Mouse (Mus musculus): Measurements from ENCODE around the gene Lcn4.

Lcn4 gene

DNA sequence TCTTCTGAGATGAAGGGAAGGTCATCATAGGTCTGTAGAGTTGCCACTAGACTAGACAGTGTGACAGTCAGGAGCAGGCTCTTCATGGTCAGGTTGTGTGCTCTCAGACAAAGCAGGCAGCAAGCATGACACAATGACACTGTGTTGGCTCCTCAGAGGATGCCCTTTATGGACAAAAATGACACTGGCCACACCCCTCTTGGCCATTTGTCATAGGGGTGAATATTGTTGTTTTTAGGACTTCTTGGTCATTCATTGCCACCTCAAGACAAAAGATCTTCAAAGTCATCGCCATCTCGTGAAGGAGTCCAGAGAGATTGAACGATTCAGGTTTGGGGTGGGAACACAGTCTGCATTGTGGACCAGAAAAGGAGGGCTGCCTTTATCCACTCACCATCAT is at the start of gene Lcn4:
Gene Lcn4, minus strand, starts transcription at position 101 of the 400 bp plus-strand sequence.
- in situ Hi-C loops (cut with MboI; ENCODE audit: unreplicated experiment in 2 of 2): loop anchor here in 1 of 2 experiments (25.0 kb wide), 1 partner anchor 766 kb away; the partner anchor contains the start of genes Brd3os and Vav2

GRCm38 (mm10) chr2:26686171-26686675 is 15.1 kb upstream of the Lcn4 start:
- in situ Hi-C loops (cut with MboI; ENCODE audit: unreplicated experiment in 2 of 2): no loop called here

GRCm38 (mm10) chr2:26668746-26669145 is 2.3 kb downstream of the Lcn4 start:
- in situ Hi-C loops (cut with MboI; ENCODE audit: unreplicated experiment in 2 of 2): loop anchor here in 1 of 2 experiments (25.0 kb wide), 1 partner anchor 769 kb away; the partner anchor contains the start of genes Brd3os and Vav2

DNA sequence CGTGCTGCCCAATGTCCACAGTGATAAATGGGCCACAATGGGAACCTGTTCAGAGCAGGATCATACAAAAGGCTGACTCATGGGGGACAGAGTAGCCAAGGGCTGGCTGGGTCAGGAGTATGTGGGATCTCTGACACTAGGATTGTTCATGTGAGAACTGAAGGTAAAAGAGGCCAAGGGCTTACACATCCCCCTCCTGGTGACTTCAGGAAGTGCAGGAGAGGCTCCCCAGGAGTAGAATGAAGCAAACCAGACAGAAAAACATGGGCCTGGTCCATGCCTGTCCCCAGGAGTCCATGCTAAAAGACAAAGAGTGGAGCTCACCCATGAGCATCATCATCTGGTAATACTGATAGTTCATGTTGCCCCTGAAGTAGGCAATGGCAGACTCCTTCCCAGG is 7.5 kb downstream of the Lcn4 start:
- in situ Hi-C loops (cut with MboI; ENCODE audit: unreplicated experiment in 2 of 2): loop anchor here in 1 of 2 experiments (25.0 kb wide), 1 partner anchor 774 kb away; the partner anchor contains the start of genes Brd3os and Vav2

DNA sequence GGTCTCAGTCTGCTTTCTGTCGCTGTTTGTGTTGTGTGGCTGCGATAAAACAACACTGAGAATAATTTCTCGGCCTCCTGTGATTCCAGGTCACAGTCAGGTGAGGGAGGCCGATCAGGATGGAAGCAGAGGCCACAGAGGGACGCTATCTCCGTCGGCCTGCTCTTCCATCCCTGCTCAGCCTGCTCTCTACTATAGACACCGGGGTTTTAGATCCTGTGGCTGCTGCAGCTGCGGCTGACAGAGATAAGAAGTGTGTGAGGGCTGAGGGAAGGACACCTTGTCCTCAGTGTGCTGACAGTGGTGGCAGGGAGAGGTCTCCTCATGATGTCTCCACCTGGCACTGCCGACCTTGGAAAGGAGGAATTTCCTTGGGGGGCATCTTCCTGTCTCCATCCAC is 8.0 kb downstream of the Lcn4 start:
- in situ Hi-C loops (cut with MboI; ENCODE audit: unreplicated experiment in 2 of 2): loop anchor here in 1 of 2 experiments (25.0 kb wide), 1 partner anchor 774 kb away; the partner anchor contains the start of genes Brd3os and Vav2

GRCm38 (mm10) chr2:26662509-26662882 is 8.6 kb downstream of the Lcn4 start:
- in situ Hi-C loops (cut with MboI; ENCODE audit: unreplicated experiment in 2 of 2): loop anchor here in 1 of 2 experiments (25.0 kb wide), 1 partner anchor 775 kb away; the partner anchor contains the start of genes Brd3os and Vav2

- in situ Hi-C loops (cut with MboI; ENCODE audit: unreplicated experiment in 2 of 2): loop anchor here in 1 of 2 experiments (25.0 kb wide), 1 partner anchor 775 kb away; the partner anchor contains the start of genes Brd3os and Vav2
Measured at GRCm38 (mm10) chr2:26661768-26662508, 9.1 kb downstream of the Lcn4 start.

- in situ Hi-C loops (cut with MboI; ENCODE audit: unreplicated experiment in 2 of 2): loop anchor here in 1 of 2 experiments (25.0 kb wide), 1 partner anchor 776 kb away; the partner anchor contains the start of genes Brd3os and Vav2
Measured at GRCm38 (mm10) chr2:26661143-26661752, 9.8 kb downstream of the Lcn4 start.

GRCm38 (mm10) chr2:26657426-26657825 is 13.7 kb downstream of the Lcn4 start:
- in situ Hi-C loops (cut with MboI; ENCODE audit: unreplicated experiment in 2 of 2): loop anchor here in 1 of 2 experiments (10.0 to 25.0 kb wide), 2 partner anchors 237 to 780 kb away; partner anchors contain the start of genes Brd3os and Vav2

GRCm38 (mm10) chr2:26654687-26655086 is 16.4 kb downstream of the Lcn4 start:
- in situ Hi-C loops (cut with MboI; ENCODE audit: unreplicated experiment in 2 of 2): loop anchor here in 1 of 2 experiments (5.0 to 25.0 kb wide), 3 partner anchors 240 to 783 kb away; partner anchors contain the start of genes Brd3os and Vav2

DNA sequence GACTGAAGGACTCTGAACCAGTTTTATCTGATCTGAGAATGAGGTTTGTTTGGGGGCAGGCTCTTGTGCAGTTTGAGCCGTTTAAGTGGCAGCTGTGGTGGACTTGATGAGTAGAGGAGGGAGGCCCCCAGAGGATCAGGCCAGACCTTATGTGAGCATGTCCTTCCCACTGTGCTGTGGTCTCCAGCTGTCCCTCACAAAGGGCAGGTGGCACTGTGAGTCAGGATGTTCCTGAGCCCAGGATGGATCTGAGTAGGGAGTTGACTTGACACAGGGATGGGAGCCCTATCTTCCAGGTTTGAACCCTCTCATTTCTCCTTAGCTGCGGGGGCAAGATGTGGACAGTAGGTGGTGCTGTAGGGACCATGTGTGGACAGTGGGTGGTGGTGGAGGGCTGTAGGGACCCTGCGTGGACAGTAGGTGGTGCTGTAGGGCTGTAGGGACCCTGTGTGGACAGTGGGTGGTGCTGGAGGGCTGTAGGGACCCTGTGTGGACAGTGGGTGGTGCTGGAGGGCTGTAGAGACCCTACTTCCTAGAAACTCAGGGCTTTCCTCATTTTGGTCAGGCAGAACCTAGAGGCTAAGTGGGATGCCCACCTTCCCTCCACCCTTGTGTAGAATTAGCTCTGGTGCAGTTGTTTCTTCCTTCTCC is 24.3 kb downstream of the Lcn4 start:
- in situ Hi-C loops (cut with MboI; ENCODE audit: unreplicated experiment in 2 of 2): loop anchor here (5.0 kb wide), 2 partner anchors 391 to 591 kb away; no protein-coding TSS in a partner anchor

- in situ Hi-C loops (cut with MboI; ENCODE audit: unreplicated experiment in 2 of 2): loop anchor here in 1 of 2 experiments (5.0 kb wide), 1 partner anchor 263 kb away; no protein-coding TSS in a partner anchor
Measured at GRCm38 (mm10) chr2:26643942-26644341, 27.1 kb downstream of the Lcn4 start.

DNA sequence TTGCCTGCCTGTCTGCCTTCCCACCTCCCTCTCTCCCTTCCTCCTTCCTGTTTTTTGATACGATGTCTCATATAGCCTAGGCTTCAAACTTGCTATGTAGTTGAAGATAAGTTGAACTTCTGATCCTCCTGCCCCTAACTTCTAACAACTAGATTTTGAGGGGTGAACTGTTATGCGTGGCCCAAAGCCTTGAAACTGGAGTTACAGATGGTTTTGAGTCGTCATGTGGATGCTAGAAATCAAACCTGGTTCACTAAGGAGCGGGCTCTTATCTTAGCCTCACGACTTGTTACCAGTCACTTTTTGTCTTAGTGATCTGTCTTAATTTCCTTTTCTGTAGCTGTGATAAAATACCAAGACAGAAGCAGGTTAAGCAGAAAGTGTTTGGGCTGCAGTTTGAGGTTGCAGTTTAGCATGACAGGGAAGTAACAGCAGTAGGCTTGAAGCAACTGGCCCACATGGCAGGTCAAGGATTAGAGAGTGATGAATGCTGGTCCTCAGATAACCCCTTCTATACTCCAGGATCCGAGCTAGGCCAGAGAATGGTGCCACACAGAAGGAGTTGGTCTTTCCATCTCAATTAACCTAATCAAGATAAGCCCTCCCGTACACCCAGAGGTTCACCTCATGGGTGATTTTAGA is 30.0 kb downstream of the Lcn4 start:
- in situ Hi-C loops (cut with MboI; ENCODE audit: unreplicated experiment in 2 of 2): loop anchor here in 1 of 2 experiments (5.0 kb wide), 1 partner anchor 266 kb away; no protein-coding TSS in a partner anchor

GRCm38 (mm10) chr2:26639838-26640830 is 30.9 kb downstream of the Lcn4 start:
- in situ Hi-C loops (cut with MboI; ENCODE audit: unreplicated experiment in 2 of 2): loop anchor here (5.0 kb wide), 2 partner anchors 43 to 267 kb away; no protein-coding TSS in a partner anchor

GRCm38 (mm10) chr2:26639083-26639482 is 32.0 kb downstream of the Lcn4 start:
- in situ Hi-C loops (cut with MboI; ENCODE audit: unreplicated experiment in 2 of 2): loop anchor here (5.0 kb wide), 1 partner anchor 42 kb away; no protein-coding TSS in a partner anchor

DNA sequence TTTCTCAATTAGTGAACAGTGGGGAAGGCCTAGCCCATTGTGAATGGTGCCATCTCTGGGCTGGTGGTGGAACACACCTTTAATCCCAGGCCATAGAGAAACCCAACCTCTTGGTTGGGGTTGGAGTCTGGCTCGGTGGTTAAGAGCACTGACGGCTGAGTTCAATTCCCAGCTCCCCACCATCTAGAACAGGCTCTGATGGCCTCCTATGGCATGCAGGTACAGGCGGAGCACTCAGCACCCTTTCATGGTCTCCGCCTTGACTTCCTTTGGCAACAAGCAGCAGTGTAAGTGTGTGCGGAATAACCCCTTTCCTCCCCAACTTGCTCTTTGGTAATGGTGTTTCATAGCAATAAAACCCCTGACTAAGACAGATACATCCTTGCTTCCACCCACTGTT is 32.5 kb downstream of the Lcn4 start:
- in situ Hi-C loops (cut with MboI; ENCODE audit: unreplicated experiment in 2 of 2): loop anchor here (5.0 kb wide), 1 partner anchor 41 kb away; no protein-coding TSS in a partner anchor

- in situ Hi-C loops (cut with MboI; ENCODE audit: unreplicated experiment in 2 of 2): loop anchor here (5.0 kb wide), 1 partner anchor 41 kb away; no protein-coding TSS in a partner anchor
Measured at GRCm38 (mm10) chr2:26638039-26638438, 33.0 kb downstream of the Lcn4 start.

- in situ Hi-C loops (cut with MboI; ENCODE audit: unreplicated experiment in 2 of 2): loop anchor here (5.0 kb wide), 1 partner anchor 40 kb away; no protein-coding TSS in a partner anchor
Measured at GRCm38 (mm10) chr2:26637316-26637932, 33.7 kb downstream of the Lcn4 start.

Measured in v-Abl transformed pro-B cells (cell line).